Comparison of ENCODE assay signal across 25 mouse cellular contexts in genomic region chr12:59415051-59415450, GRCm38 (mm10).
DNase-seq lines count a peak whose midpoint lies in the region; ATAC-seq and TF ChIP-seq lines count a peak whose summit lies in the region.
"Had no signal": no experiment of that assay in that cellular context is flagged by ENCODE, and none has a peak within 500 bp of the region (broad histone marks: within the 10 kb centered on the region; RNA-seq: fewer than 3 reads in every experiment).

No protein-coding gene starts in this region.

- H3K4me3 ChIP-seq in hindbrain, embryonic 14.5 days (replicated peaks; ENCODE audit: low read length) = no peak overlapping the region
- H3K4me3 ChIP-seq in hindbrain, embryonic 13.5 days = no peak overlapping the region
- H3K4me3 ChIP-seq in CH12.LX (replicated peaks in 1 of 3; ENCODE audit: low read depth in 2 of 3, low read length in 2 of 3, poor library complexity in 1 of 3) = no peak overlapping the region
- H3K4me3 ChIP-seq: embryonic facial prominence, embryonic 15.5 days; forebrain, embryonic 15.5 days; heart, embryonic 15.5 days; intestine, embryonic 15.5 days; limb, embryonic 13.5 days; liver, embryonic 13.5 days; midbrain, embryonic 13.5 days had no signal

- in situ Hi-C loops in CH12.LX (cut with MboI; ENCODE audit: low pct_ligation_motif_present, low pct_unique_long_range_greater_than_20kb, low sequenced_read_pairs) = no loop called here

- TF ChIP-seq CTCF in CH12.LX (conservative IDR thresholded peaks at IDR 0.05 in 1 of 2, IDR thresholded peaks at IDR 0.05 in 1 of 2; ENCODE audit: low read depth in 2 of 2, low read length in 2 of 2) = no peak

- no peaks in the 10 kb centered on the region for H3K36me3 ChIP-seq in hindbrain, embryonic 14.5 days (replicated peaks; ENCODE audit: control insufficient read depth, insufficient read depth)
- no peaks in the 10 kb centered on the region for H3K36me3 ChIP-seq in hindbrain, embryonic 13.5 days
- no peaks in the 10 kb centered on the region for H3K36me3 ChIP-seq in CH12.LX (replicated peaks in 1 of 2; ENCODE audit: control insufficient read depth in 1 of 2, insufficient read depth in 1 of 2, low read length in 1 of 2)
- H3K36me3 ChIP-seq: embryonic facial prominence, embryonic 15.5 days; forebrain, embryonic 15.5 days; heart, embryonic 15.5 days; intestine, embryonic 15.5 days; limb, embryonic 13.5 days; liver, embryonic 13.5 days; midbrain, embryonic 13.5 days had no signal

- no peak overlapping the region for H3K4me2 ChIP-seq in hindbrain, embryonic 14.5 days (replicated peaks)
- no peak overlapping the region for H3K4me2 ChIP-seq in hindbrain, embryonic 13.5 days
- H3K4me2 ChIP-seq in CH12.LX (ENCODE audit: insufficient read depth, low read depth, poor library complexity, severe bottlenecking) = peak overlapping the region; percentile 3; the same call in 1 of the 2 replicates
- H3K4me2 ChIP-seq: embryonic facial prominence, embryonic 15.5 days; forebrain, embryonic 15.5 days; heart, embryonic 15.5 days; intestine, embryonic 15.5 days; limb, embryonic 13.5 days; liver, embryonic 13.5 days; midbrain, embryonic 13.5 days had no signal

- no peak for TF ChIP-seq RAD21 in CH12.LX (IDR thresholded peaks at IDR 0.05; ENCODE audit: low read depth, low read length)

- no peaks in the 10 kb centered on the region for H3K79me2 ChIP-seq in CH12.LX (replicated peaks; ENCODE audit: control insufficient read depth, extremely low read depth, insufficient read depth, poor library complexity, severe bottlenecking)

- H3K9me3 ChIP-seq in hindbrain, embryonic 14.5 days (ENCODE audit: control insufficient read depth, low read length) = no peaks in the 10 kb centered on the region
- H3K9me3 ChIP-seq in hindbrain, embryonic 13.5 days = no peaks in the 10 kb centered on the region
- no peaks in the 10 kb centered on the region for H3K9me3 ChIP-seq in CH12.LX (replicated peaks; ENCODE audit: low read length)
- H3K9me3 ChIP-seq: embryonic facial prominence, embryonic 15.5 days; forebrain, embryonic 15.5 days; heart, embryonic 15.5 days; intestine, embryonic 15.5 days; limb, embryonic 13.5 days; midbrain, embryonic 13.5 days had no signal

- dilution Hi-C loops in CH12.LX (cut with MboI; ENCODE audit: extremely low pct_ligation_motif_present, extremely low pct_unique_long_range_greater_than_20kb, low sequenced_read_pairs) = no loop called here

- H3K4me1 ChIP-seq in hindbrain, embryonic 14.5 days (replicated peaks; ENCODE audit: control insufficient read depth, insufficient read depth, low read length) = no peaks in the 10 kb centered on the region
- H3K4me1 ChIP-seq in hindbrain, embryonic 13.5 days (replicated peaks) = no peaks in the 10 kb centered on the region
- 0 out of 4 replicates have a peak, but pooled peaks cover 0 to 2% of the 10 kb centered on the region in 2 experiments for H3K4me1 ChIP-seq in CH12.LX (ENCODE audit: control insufficient read depth in 1 of 2, insufficient read depth in 2 of 2)
- H3K4me1 ChIP-seq: embryonic facial prominence, embryonic 15.5 days; forebrain, embryonic 15.5 days; heart, embryonic 15.5 days; intestine, embryonic 15.5 days; limb, embryonic 13.5 days; liver, embryonic 13.5 days; midbrain, embryonic 13.5 days had no signal

- no peak for TF ChIP-seq EP300 in CH12.LX (IDR thresholded peaks at IDR 0.05; ENCODE audit: low read length)

- peak; percentile 21 for DNase-seq in hindbrain, embryonic 14.5 days (ENCODE audit: low spot score)
- DNase-seq in CH12.LX (ENCODE audit: extremely low read depth) = no peak
- peak; percentile 44 to 60 for DNase-seq in frontal cortex, postnatal 36 days (ENCODE audit: low spot score in 2 of 2)
- peak; percentile 27 to 41 for DNase-seq in left cerebral cortex, postnatal 36 days (ENCODE audit: low spot score in 2 of 2)
- no peak for DNase-seq in gastrocnemius, postnatal 25 days
- no peak for DNase-seq in cerebellum, postnatal 4 days (ENCODE audit: low spot score in 2 of 2)
- DNase-seq: adrenal gland, postnatal 36 days; cerebellum, adult 11 months; cerebellum, postnatal 14 days; heart, postnatal 4 days; kidney, adult 9 months; kidney, postnatal 14 days; layer of hippocampus, postnatal 36 days; liver, embryonic 13.5 days; lung, adult 2 months; lung, postnatal 14 days had no signal

- no peak overlapping the region for H3K27ac ChIP-seq in hindbrain, embryonic 14.5 days
- no peak overlapping the region for H3K27ac ChIP-seq in hindbrain, embryonic 13.5 days
- no peak overlapping the region for H3K27ac ChIP-seq in CH12.LX (ENCODE audit: insufficient read depth, low read depth)
- H3K27ac ChIP-seq: embryonic facial prominence, embryonic 15.5 days; forebrain, embryonic 15.5 days; heart, embryonic 15.5 days; intestine, embryonic 15.5 days; limb, embryonic 13.5 days; liver, embryonic 13.5 days; midbrain, embryonic 13.5 days had no signal

- WGBS in hindbrain, embryonic 14.5 days = 93% methylated on average over 6 of the region's 6 CpGs
- WGBS in hindbrain, embryonic 13.5 days = 90% methylated on average over 6 of the region's 6 CpGs

- no peaks in the 10 kb centered on the region for H3K27me3 ChIP-seq in hindbrain, embryonic 14.5 days (ENCODE audit: control insufficient read depth, insufficient read depth, low read length)
- no peaks in the 10 kb centered on the region for H3K27me3 ChIP-seq in hindbrain, embryonic 13.5 days
- no peaks in the 10 kb centered on the region for H3K27me3 ChIP-seq in CH12.LX (replicated peaks)
- H3K27me3 ChIP-seq: embryonic facial prominence, embryonic 15.5 days; forebrain, embryonic 15.5 days; heart, embryonic 15.5 days; intestine, embryonic 15.5 days; limb, embryonic 13.5 days; liver, embryonic 13.5 days; midbrain, embryonic 13.5 days had no signal

- intact Hi-C loops in left cerebral cortex, postnatal 36 days (cut with DNase I) = loop anchor here (10.0 kb wide), 1 partner anchor 210 kb away; no protein-coding TSS in a partner anchor

- ATAC-seq in hindbrain, embryonic 14.5 days (ENCODE audit: low FRiP score) = no peak
- ATAC-seq in hindbrain, embryonic 13.5 days (ENCODE audit: low FRiP score) = no peak
- ATAC-seq in activated CD4-positive, CD25-positive, alpha-beta regulatory T cell, adult 4 months = no peak
- ATAC-seq: forebrain, embryonic 15.5 days; hindbrain, embryonic 16.5 days; intestine, embryonic 15.5 days; midbrain, embryonic 13.5 days had no signal

- TF ChIP-seq POLR2A in CH12.LX (IDR thresholded peaks at IDR 0.05; ENCODE audit: low read depth, low read length) = no peak

- H3K9ac ChIP-seq in hindbrain, embryonic 14.5 days = no peak overlapping the region
- no peak overlapping the region for H3K9ac ChIP-seq in hindbrain, embryonic 13.5 days
- H3K9ac ChIP-seq in CH12.LX (ENCODE audit: insufficient read depth, low read depth) = no peak overlapping the region
- H3K9ac ChIP-seq: embryonic facial prominence, embryonic 15.5 days; forebrain, embryonic 15.5 days; heart, embryonic 15.5 days; intestine, embryonic 15.5 days; limb, embryonic 13.5 days; liver, embryonic 13.5 days; midbrain, embryonic 13.5 days had no signal

TF ChIP-seq in CH12.LX, 34 proteins besides CTCF, POLR2A, EP300 and RAD21:
- TF ChIP-seq MYC (IDR thresholded peaks at IDR 0.05; ENCODE audit: low read depth, low read length) = no peak
- no peak for TF ChIP-seq JUN (IDR thresholded peaks at IDR 0.05; ENCODE audit: insufficient read depth, low read depth, low read length)
- TF ChIP-seq RCOR1 (conservative IDR thresholded peaks at IDR 0.05; ENCODE audit: low read depth, low read length) = no peak
- no peak for TF ChIP-seq ZMIZ1 (IDR thresholded peaks at IDR 0.05; ENCODE audit: low read depth, low read length)
- TF ChIP-seq BHLHE40 (IDR thresholded peaks at IDR 0.05; ENCODE audit: low read depth, low read length) = no peak
- TF ChIP-seq ETS1 (conservative IDR thresholded peaks at IDR 0.05; ENCODE audit: low read depth, low read length) = no peak
- no peak for TF ChIP-seq USF1 (IDR thresholded peaks at IDR 0.05; ENCODE audit: low read depth, low read length)
- no peak for TF ChIP-seq ZC3H11A (IDR thresholded peaks at IDR 0.05; ENCODE audit: low read depth, low read length)
- no peak for TF ChIP-seq NELFE (IDR thresholded peaks at IDR 0.05; ENCODE audit: low read depth, low read length)
- no peak for TF ChIP-seq NRF1 (IDR thresholded peaks at IDR 0.05; ENCODE audit: low read depth, low read length)
TF ChIP-seq in CH12.LX: peak in this region for 0.

Comparison
In these comparisons a context has a peak if more than half of its experiments do, and no peak if none do; other contexts are left out.
1. DNase-seq: peak in hindbrain, embryonic 14.5 days (single experiment), frontal cortex, postnatal 36 days (2 of 2) and left cerebral cortex, postnatal 36 days (2 of 2); none in CH12.LX (single experiment), gastrocnemius, postnatal 25 days (single experiment) and cerebellum, postnatal 4 days (0 of 2).